Mouse (Mus musculus): ENCODE measurements around the gene Hist1h2br. TPM values are rescaled to one million over a fixed set of nuclear protein-coding genes. Genes with fewer than 3 reads are reported as not detected.
A peak's percentile ranks its signal among the peaks of the same experiment; 100 is the strongest.
"Not testable (repeated sequence)": the region's sequence is repeated elsewhere in the genome, so short reads cannot be mapped to it uniquely, and the experiment has no call there.

Hist1h2br gene
- polyA plus RNA-seq, 1 experiment from 2014 or later, result 3.8 TPM

DNA sequence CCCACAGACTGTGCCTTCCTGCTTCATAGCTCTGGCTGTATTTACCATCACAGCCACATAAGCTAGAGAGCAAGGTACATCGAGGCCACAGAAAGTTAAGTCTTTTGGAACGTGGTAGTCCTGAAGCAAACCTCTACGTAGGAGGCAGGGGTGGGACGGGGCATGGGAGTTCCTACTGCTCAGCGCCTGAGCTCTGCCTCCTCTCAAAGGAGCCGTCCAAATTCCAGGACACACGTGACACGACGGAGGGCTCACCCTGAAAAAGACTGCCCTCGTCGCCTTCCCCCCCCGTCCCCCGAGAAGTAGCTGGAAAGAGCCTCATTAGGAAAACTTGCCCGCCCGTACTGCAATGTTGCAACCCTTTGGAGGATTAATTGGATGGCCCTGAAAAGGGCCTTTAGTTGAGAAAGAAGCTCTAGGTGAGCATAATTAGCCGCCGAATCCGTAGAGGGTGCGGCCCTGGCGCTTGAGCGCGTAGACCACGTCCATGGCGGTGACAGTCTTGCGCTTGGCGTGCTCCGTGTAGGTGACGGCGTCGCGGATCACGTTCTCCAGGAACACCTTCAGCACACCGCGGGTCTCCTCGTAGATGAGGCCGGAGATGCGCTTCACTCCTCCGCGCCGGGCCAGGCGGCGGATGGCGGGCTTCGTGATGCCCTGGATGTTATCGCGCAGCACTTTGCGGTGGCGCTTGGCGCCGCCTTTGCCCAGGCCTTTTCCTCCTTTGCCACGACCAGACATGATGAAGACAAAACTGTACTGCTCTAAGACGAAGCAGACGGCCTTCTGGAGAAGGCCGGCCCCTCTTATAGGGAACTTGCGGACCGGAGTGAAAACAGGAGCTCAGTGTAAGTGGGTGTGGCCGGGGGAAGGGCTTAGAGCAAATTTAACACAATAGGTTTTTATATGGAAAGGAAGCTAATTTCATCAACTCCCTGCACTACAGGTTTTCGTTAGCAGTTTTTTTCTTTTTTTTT is 1.8 kb upstream of the Hist1h2br start, which contains the start of gene Hist1h4n:
Gene Hist1h4n (minus strand): TSS at position 779 of the 977 bp plus-strand sequence.
- not testable (repeated sequence) for H3K9ac ChIP-seq; H3K27ac ChIP-seq; DNase-seq (ENCODE audit: low spot score); H3K9me3 ChIP-seq (ENCODE audit: control insufficient read depth, low read length); H3K36me3 ChIP-seq (replicated peaks; ENCODE audit: control insufficient read depth, insufficient read depth); H3K27me3 ChIP-seq (ENCODE audit: control insufficient read depth, insufficient read depth, low read length); H3K4me1 ChIP-seq (replicated peaks; ENCODE audit: control insufficient read depth, insufficient read depth, low read length)
- H3K4me2 ChIP-seq (replicated peaks), result peak within 1 kb of the TSS; percentile 45
- peak; percentile 89 for ATAC-seq (ENCODE audit: low FRiP score)
- peak within 1 kb of the TSS; percentile 14; the same call in 1 of the 2 replicates for H3K4me3 ChIP-seq (replicated peaks; ENCODE audit: low read length)
- 1% methylated on average over 22 of the region's 58 CpGs for WGBS

DNA sequence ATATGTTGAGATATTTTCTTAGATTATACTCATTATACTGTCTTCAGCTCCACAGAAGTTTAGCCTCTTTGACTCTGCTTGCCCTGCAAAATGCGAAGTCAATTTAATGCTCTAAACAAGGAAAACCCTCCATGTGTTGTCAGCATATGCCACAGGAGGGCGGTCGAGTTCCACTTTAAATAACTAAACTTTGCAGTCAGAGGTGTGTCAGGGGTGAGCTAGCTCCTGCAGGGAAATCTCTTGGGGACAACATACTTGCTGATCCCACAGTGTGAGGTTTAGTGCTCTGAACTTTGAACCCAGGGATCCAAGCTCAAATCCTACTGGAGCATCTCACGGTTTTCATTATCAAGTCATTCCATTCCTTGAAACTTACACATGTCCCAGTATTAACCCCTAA is 7.0 kb downstream of the Hist1h2br start:
- H3K9ac ChIP-seq; H3K4me3 ChIP-seq (replicated peaks; ENCODE audit: low read length); H3K27me3 ChIP-seq (ENCODE audit: control insufficient read depth, insufficient read depth, low read length); H3K9me3 ChIP-seq (ENCODE audit: control insufficient read depth, low read length); H3K4me2 ChIP-seq (replicated peaks); DNase-seq (ENCODE audit: low spot score); H3K27ac ChIP-seq; H3K4me1 ChIP-seq (replicated peaks; ENCODE audit: control insufficient read depth, insufficient read depth, low read length); H3K36me3 ChIP-seq (replicated peaks; ENCODE audit: control insufficient read depth, insufficient read depth): not testable (repeated sequence)
- no CpG with 5 or more reads among the region's 4 CpGs for WGBS
- peak; percentile 60; the same call in 1 of the 2 replicates for ATAC-seq (ENCODE audit: low FRiP score)

DNA sequence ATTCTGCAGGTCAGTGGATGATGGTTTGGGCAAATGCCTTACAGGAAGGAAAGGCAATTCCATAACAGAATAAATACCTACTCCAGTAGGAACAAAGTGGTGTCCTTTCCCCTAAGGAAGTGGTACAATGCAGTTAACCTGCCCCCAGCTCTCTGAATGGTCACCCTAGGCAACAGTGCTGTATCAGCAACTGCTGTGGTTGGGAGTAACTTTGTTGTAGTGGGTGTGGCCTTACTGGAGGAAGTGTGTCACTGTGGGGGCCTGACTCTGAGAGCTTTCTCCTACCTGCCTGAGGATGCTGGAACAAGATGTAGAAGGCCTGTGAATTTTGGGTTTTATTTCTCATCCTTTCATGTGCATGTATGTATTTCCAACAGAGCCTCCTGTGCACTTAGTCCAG is 12.8 kb downstream of the Hist1h2br start:
- H3K4me2 ChIP-seq (replicated peaks); ATAC-seq (ENCODE audit: low FRiP score); H3K4me1 ChIP-seq (replicated peaks; ENCODE audit: control insufficient read depth, insufficient read depth, low read length); H3K4me3 ChIP-seq (replicated peaks; ENCODE audit: low read length); H3K9ac ChIP-seq; H3K27ac ChIP-seq; H3K9me3 ChIP-seq (ENCODE audit: control insufficient read depth, low read length); H3K27me3 ChIP-seq (ENCODE audit: control insufficient read depth, insufficient read depth, low read length); H3K36me3 ChIP-seq (replicated peaks; ENCODE audit: control insufficient read depth, insufficient read depth); DNase-seq (ENCODE audit: low spot score): not testable (repeated sequence)

DNA sequence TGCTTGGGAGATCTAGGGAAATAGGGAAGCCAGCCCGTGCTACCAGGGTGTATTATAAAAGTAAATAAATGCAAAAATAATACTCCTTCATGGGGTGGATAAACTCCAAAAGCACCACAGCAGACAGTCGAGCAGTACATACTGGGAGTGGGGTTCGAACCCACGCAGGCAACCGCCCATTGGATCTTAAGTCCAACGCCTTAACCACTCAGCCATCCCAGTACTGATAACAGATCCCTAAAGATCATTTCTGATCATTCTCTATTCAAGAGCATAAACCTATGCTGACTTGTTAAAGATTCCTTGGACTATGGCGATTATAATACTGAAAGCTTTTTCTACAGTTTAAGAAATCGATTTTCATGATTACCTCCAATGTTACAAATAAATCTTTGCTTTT is 14.3 kb downstream of the Hist1h2br start:
- Histone ChIP-seq H3K4me2 (replicated peaks) (no peak overlapping the region), H3K9ac (no peak overlapping the region), H3K9me3 (ENCODE audit: control insufficient read depth, low read length) (no peaks in the 10 kb centered on the region), H3K36me3 (replicated peaks; ENCODE audit: control insufficient read depth, insufficient read depth) (no peaks in the 10 kb centered on the region), H3K27me3 (ENCODE audit: control insufficient read depth, insufficient read depth, low read length) (no peaks in the 10 kb centered on the region), H3K4me1 (replicated peaks; ENCODE audit: control insufficient read depth, insufficient read depth, low read length) (no peaks in the 10 kb centered on the region), H3K4me3 (replicated peaks; ENCODE audit: low read length) (no peak overlapping the region), H3K27ac (no peak overlapping the region)
- DNase-seq (ENCODE audit: low spot score) (no peak), ATAC-seq (ENCODE audit: low FRiP score) (no peak)
- 16% methylated on average over 8 of the region's 8 CpGs for WGBS

DNA sequence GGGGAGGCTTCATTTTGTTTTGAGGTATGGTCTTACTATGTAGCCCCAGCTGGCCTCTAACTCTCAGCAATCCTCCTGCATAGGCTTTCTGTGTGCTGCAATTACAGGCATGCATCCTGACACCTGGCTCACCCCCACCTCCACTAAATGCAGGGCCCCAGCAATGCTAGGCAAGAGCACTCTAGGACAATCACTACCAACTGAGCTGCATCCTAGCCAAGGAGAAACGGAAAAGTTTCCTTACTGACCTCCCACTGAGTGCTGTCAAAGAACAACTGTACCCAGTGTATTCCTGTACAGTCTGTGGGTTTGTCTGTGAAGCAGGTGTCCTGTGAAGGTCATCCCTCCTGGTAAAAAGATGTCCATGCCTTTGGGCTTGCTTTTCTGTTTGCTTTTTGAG is 17.2 kb downstream of the Hist1h2br start:
- not testable (repeated sequence) for ATAC-seq (ENCODE audit: low FRiP score); H3K4me3 ChIP-seq (replicated peaks; ENCODE audit: low read length); H3K4me1 ChIP-seq (replicated peaks; ENCODE audit: control insufficient read depth, insufficient read depth, low read length); H3K36me3 ChIP-seq (replicated peaks; ENCODE audit: control insufficient read depth, insufficient read depth); H3K9me3 ChIP-seq (ENCODE audit: control insufficient read depth, low read length); H3K27ac ChIP-seq; DNase-seq (ENCODE audit: low spot score); H3K9ac ChIP-seq; H3K4me2 ChIP-seq (replicated peaks); H3K27me3 ChIP-seq (ENCODE audit: control insufficient read depth, insufficient read depth, low read length)
- WGBS, result 24% methylated on average over 1 of the region's 1 CpGs

DNA sequence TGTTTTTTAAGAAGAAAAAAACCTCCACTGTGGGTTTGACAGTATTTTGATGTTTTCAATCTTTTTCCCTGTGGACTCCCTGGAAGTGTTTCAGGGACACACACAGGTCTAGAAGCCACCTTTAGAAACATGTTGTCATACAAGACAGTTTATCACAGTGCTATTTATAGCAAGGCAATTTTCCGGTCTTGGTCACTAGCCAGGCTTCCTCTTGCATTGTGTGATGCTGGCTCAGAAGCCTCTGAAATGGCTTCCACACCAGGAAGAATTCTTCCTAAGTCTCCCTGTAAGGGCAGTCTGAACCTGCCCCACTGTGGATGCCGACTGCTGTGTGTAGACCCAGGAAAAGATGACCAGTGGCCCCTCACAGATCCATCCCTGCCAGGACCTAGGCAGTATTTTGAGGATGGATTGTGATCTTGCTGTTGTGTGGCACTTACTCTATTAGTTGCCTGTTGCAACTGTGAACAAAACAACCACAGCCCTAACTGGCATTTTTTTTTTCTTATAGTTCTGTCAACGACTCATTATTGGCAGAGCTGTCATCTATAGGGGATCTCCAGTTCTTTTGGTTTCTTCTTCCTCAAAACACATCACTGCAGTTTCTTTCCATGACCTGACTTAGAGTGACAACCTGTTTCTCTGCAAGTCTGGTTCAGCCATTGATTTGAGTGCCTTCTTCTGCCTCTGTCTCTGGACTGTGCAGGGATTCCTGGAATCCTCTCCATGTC is 18.8 kb downstream of the Hist1h2br start:
- 72% methylated on average over 3 of the region's 3 CpGs for WGBS
- Histone ChIP-seq H3K4me1 (replicated peaks; ENCODE audit: control insufficient read depth, insufficient read depth, low read length) (no peaks in the 10 kb centered on the region), H3K27me3 (ENCODE audit: control insufficient read depth, insufficient read depth, low read length) (no peaks in the 10 kb centered on the region), H3K27ac (no peak overlapping the region), H3K36me3 (replicated peaks; ENCODE audit: control insufficient read depth, insufficient read depth) (no peaks in the 10 kb centered on the region), H3K9ac (no peak overlapping the region), H3K4me2 (replicated peaks) (no peak overlapping the region), H3K9me3 (ENCODE audit: control insufficient read depth, low read length) (no peaks in the 10 kb centered on the region), H3K4me3 (replicated peaks; ENCODE audit: low read length) (no peak overlapping the region)
- DNase-seq (ENCODE audit: low spot score) (no peak), ATAC-seq (ENCODE audit: low FRiP score) (no peak)

DNA sequence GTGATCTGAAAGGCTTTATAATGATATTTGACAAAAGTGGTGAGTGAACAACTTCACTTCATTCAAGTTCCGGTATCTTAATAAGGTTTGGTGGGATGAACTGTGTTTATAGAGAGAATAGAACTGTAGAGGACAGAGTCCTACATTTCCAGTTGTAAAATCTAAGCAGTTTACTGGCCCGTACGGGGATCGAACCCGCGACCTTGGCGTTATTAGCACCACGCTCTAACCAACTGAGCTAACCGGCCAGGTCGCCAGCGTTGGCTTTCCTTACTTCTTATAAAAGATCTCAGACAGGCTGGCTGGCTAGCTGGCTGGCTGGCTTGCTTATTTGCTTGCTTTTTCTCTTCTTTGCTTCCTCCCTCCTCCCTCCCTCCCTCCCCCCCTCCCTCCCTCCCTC is 21.6 kb downstream of the Hist1h2br start:
- WGBS, result 2% methylated on average over 11 of the region's 11 CpGs
- DNase-seq (ENCODE audit: low spot score) (peak; percentile 80), ATAC-seq (ENCODE audit: low FRiP score) (peak; percentile 79)
- Histone ChIP-seq H3K9ac (no peak overlapping the region), H3K36me3 (replicated peaks; ENCODE audit: control insufficient read depth, insufficient read depth) (no peaks in the 10 kb centered on the region), H3K27ac (no peak overlapping the region), H3K9me3 (ENCODE audit: control insufficient read depth, low read length) (no peaks in the 10 kb centered on the region), H3K4me1 (replicated peaks; ENCODE audit: control insufficient read depth, insufficient read depth, low read length) (no peaks in the 10 kb centered on the region), H3K4me2 (replicated peaks) (peak overlapping the region; percentile 46), H3K4me3 (replicated peaks; ENCODE audit: low read length) (peak overlapping the region; percentile 37), H3K27me3 (ENCODE audit: control insufficient read depth, insufficient read depth, low read length) (no peaks in the 10 kb centered on the region)

DNA sequence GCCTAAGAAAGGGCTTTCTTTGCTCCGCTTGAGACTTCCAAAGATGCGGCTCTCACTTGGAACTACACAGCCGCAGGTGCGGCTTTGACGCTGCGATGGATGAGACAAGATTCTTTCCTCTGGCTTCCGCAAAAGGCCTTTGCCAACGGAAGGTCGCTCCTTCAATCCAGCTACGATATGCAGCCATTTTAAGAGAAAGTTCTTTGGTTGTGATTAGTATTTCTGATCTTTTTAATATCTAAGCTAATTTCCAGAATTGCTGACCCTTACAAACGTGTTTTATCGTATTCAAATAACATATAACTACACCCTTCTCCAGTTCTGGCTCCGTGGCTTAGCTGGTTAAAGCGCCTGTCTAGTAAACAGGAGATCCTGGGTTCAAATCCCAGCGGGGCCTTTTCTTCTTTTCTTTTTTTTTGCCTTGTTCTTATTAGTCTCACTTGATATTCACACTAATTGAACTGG is 22.2 kb downstream of the Hist1h2br start:
- ATAC-seq (ENCODE audit: low FRiP score) (no peak), DNase-seq (ENCODE audit: low spot score) (peak; percentile 85)
- Histone ChIP-seq H3K9me3 (ENCODE audit: control insufficient read depth, low read length) (no peaks in the 10 kb centered on the region), H3K9ac (peak overlapping the region; percentile 35; the same call in 1 of the 2 replicates), H3K27me3 (ENCODE audit: control insufficient read depth, insufficient read depth, low read length) (no peaks in the 10 kb centered on the region), H3K36me3 (replicated peaks; ENCODE audit: control insufficient read depth, insufficient read depth) (no peaks in the 10 kb centered on the region), H3K27ac (no peak overlapping the region), H3K4me1 (replicated peaks; ENCODE audit: control insufficient read depth, insufficient read depth, low read length) (no peaks in the 10 kb centered on the region), H3K4me3 (replicated peaks; ENCODE audit: low read length) (peak overlapping the region; percentile 37), H3K4me2 (replicated peaks) (peak overlapping the region; percentile 46)
- 1% methylated on average over 15 of the region's 15 CpGs for WGBS

DNA sequence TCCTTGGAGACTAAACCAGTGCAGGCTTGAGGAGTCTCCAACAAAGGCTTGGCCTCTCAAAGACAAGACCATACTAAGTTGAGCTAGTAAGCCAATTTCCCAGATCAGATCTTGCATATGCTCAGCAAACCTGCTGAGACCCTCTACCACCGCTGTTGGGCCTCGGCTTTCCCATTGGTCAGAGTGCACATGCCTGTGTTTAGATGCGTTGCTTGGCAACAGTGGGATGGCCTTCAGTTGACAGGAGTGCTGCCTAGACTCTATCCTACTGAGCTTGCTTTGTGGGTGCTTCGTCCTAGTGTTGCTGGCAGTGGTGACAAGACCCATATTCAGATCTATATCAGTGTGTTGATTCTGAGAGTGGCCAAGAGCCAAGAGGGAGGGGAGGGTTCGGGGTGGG is 28.1 kb downstream of the Hist1h2br start:
- no peaks in the 10 kb centered on the region for H3K4me1 ChIP-seq (replicated peaks; ENCODE audit: control insufficient read depth, insufficient read depth, low read length)
- no peaks in the 10 kb centered on the region for H3K27me3 ChIP-seq (ENCODE audit: control insufficient read depth, insufficient read depth, low read length)
- no peak overlapping the region for H3K27ac ChIP-seq
- no peak overlapping the region for H3K9ac ChIP-seq
- DNase-seq (ENCODE audit: low spot score) (no peak), ATAC-seq (ENCODE audit: low FRiP score) (no peak)
- 12% methylated on average over 5 of the region's 5 CpGs for WGBS
- H3K9me3 ChIP-seq (ENCODE audit: control insufficient read depth, low read length), result peaks cover 6% of the 10 kb centered on the region; the same call in 1 of the 2 replicates
- H3K36me3 ChIP-seq (replicated peaks; ENCODE audit: control insufficient read depth, insufficient read depth), result no peaks in the 10 kb centered on the region
- no peak overlapping the region for H3K4me2 ChIP-seq (replicated peaks)
- H3K4me3 ChIP-seq (replicated peaks; ENCODE audit: low read length), result no peak overlapping the region
